Mouse (Mus musculus): ENCODE results near the gene Adnp.

Adnp gene

DNA sequence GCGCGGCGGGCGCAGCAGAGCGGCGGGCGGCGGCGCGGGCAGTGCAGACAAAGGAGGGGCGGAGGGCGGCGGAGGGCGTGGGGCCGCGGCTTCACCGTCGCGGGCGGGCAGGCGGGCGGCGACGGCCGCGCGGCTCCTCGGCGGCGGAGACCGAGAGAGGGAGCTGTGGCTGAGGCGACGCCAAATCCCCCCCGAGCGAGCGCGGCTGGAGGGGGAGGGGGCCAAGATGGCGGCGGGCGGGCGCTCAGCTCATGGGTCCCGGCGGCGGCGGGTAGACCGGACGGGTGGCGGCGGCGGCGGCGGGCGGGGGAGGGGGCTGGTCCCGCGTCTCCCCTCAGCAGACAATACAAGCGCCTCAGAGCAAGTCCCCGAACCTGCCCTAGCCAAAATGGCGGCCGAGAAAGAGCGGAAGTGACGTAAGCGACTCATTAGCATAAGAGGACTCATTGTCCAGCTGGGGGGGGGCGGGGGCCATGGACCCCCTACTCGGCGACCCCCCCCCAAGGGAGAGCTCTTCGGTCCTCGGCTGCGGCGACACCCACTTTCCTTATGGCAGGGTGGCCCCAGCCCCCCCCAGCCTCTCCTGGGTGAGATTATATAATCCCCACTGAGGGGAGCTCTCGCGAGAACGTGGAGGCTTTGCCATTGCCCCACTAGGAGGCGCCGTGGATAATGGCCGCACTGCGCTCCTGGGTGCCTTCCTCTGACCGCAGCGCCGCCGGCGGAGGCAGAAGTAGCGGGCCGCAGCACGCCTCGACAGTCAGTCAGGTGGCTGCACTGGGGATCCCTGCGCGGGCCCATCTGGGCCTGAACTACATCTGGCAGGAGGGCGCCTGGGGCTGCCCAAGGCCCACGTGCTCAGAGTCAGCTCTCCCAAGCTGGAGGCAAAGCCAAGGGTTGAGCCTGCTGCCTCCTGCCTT, at the start of gene Adnp:
Adnp (minus strand) TSS at position 388 of the 920 bp plus-strand sequence.
- DNase-seq (ENCODE audit: low spot score): peak; percentile 98

GRCm38 (mm10) chr2:168256506-168256905, 49.6 kb upstream of the Adnp start:
- DNase-seq (ENCODE audit: low spot score): no peak

GRCm38 (mm10) chr2:168253822-168254221, 46.9 kb upstream of the Adnp start:
- no peak for DNase-seq (ENCODE audit: low spot score)

- no peak for DNase-seq (ENCODE audit: low spot score)
Measured at GRCm38 (mm10) chr2:168252639-168253292, 45.9 kb upstream of the Adnp start.

GRCm38 (mm10) chr2:168250270-168250669, 43.4 kb upstream of the Adnp start:
- peak; percentile 81 for DNase-seq (ENCODE audit: low spot score)

- no peak for DNase-seq (ENCODE audit: low spot score)
Measured at GRCm38 (mm10) chr2:168248856-168249245, 41.9 kb upstream of the Adnp start.

GRCm38 (mm10) chr2:168248167-168248855, 41.4 kb upstream of the Adnp start:
- no peak for DNase-seq (ENCODE audit: low spot score)

- DNase-seq (ENCODE audit: low spot score): no peak
Measured at GRCm38 (mm10) chr2:168245571-168245970, 38.7 kb upstream of the Adnp start.

- no peak for DNase-seq (ENCODE audit: low spot score)
Measured at GRCm38 (mm10) chr2:168243278-168243677, 36.4 kb upstream of the Adnp start.

GRCm38 (mm10) chr2:168242841-168243240, 35.9 kb upstream of the Adnp start:
- DNase-seq (ENCODE audit: low spot score): no peak

GRCm38 (mm10) chr2:168238335-168238734, 31.4 kb upstream of the Adnp start:
- no peak for DNase-seq (ENCODE audit: low spot score)

- no peak for DNase-seq (ENCODE audit: low spot score)
Measured at GRCm38 (mm10) chr2:168233286-168233685, 26.4 kb upstream of the Adnp start.

DNA sequence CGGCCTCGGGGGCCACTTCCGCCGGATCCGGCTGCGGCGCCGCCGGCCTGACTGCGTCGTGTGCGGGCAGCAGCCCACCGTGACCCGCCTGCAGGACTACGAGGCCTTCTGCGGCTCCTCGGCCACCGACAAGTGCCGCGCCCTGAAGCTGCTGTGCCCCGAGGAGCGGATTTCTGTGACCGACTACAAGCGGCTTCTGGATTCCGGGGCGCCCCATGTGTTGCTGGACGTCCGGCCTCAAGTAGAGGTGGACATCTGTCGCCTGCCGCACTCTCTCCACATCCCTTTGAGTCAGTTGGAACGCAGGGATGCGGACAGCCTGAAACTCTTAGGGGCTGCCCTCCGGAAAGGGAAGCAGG, 24.5 kb upstream of the Adnp start:
- no peak for DNase-seq (ENCODE audit: low spot score)

DNA sequence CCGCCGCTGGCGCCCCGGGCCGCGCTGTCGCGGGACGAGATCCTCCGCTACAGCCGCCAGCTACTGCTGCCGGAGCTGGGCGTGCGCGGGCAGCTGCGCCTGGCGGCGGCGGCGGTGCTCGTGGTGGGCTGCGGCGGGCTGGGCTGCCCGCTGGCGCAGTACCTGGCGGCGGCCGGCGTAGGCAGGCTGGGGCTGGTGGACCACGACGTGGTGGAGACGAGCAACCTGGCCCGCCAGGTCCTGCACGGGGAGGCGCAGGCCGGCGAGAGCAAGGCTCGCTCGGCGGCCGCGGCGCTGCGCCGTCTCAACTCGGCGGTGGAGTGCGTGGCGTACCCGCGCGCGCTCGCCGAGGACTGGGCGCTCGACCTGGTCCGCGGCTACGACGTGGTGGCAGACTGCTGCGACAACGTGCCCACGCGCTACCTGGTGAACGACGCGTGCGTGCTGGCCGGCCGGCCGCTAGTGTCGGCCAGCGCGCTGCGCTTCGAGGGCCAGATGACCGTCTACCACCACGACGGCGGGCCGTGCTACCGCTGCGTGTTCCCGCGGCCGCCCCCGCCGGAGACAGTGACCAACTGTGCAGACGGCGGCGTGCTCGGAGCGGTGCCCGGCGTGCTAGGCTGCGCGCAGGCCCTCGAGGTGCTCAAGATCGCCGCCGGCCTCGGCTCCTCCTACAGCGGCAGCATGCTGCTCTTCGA, 24.0 kb upstream of the Adnp start:
- DNase-seq (ENCODE audit: low spot score): no peak

GRCm38 (mm10) chr2:168230026-168230728, 23.3 kb upstream of the Adnp start, which contains the start of the genes Gm20716, Dpm1 and Mocs3:
Gene Gm20716 (minus strand): TSS chr2:168230364.
Gene Dpm1 (minus strand): TSS chr2:168230591.
Gene Mocs3 (plus strand): TSS chr2:168230622.
- DNase-seq (ENCODE audit: low spot score): peak; percentile 88

GRCm38 (mm10) chr2:168229116-168230025, 22.5 kb upstream of the Adnp start:
- peak; percentile 77 for DNase-seq (ENCODE audit: low spot score)

DNA sequence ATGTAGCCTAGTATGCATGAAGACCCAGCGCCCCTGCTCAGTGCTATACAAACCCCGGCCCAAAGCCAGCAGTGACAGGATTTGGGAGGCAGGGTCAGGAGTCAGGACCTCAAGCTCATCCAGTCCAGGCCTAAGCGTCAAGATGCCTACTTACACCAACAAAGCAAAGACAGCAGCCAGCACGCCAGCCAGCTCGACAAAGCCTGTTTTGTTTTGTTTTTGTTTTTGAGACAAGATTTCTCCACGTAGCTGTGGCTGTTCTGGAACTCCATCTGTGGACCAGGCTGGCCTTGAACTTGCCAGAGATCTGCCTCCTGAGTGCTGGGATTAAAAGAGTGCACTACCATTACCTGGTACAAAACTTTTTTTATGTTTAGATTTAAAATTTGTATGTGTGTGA, 16.4 kb upstream of the Adnp start:
- DNase-seq (ENCODE audit: low spot score): no peak

DNA sequence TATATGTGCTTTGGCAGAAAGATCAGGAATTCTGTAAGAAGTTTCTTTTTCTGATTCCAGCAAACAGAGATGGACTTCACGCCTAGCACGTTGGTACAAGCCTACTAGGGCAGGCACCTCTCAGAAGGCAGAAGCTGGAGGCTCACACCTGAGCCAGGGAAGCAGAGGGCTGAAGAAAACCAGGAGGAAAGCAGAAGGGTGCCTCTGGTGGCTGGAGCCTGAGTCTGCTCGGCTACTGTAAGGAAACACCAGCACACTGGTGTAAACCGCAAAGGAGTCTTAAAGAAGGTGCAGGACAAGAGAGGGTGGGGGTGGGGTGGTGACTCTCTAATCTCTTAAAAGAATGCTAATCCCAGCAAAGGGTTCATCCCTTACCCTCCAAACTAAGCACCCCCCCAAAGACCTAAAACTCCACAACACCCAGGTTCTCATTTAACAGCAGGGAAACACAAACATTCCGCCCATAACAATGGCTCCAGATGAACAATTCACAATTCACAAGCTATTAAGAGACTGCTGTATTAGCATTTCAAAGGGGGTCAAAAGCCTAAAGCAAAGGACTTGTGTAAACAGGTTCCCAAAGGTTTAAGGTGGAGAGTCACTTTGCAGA, 7.0 kb upstream of the Adnp start:
- DNase-seq (ENCODE audit: low spot score): no peak

- no peak for DNase-seq (ENCODE audit: low spot score)
Measured at GRCm38 (mm10) chr2:168207883-168208282, 971 bp upstream of the Adnp start.

Measured in MN1 (cell line).